Mouse (Mus musculus) bone marrow, adult 2 months (tissue): ENCODE measurements around the gene Nme2.

ENCODE experiments used
- CTCF ChIP-seq: fragments of 200-500 bp; IDR thresholded peaks from 2 replicates; pipeline ENCODE4 v1.5.1; 2011; ENCODE audit warnings: low read length, control low read depth; ENCODE audit not compliant: control insufficient read depth, insufficient read depth
- POLR2A ChIP-seq: fragments of 200-500 bp; IDR thresholded peaks from 2 replicates; pipeline ENCODE4 v1.6.1; 2011; ENCODE audit warnings: low read depth, mild to moderate bottlenecking, control low read depth, low read length, borderline replicate concordance; ENCODE audit not compliant: control insufficient read depth

DNA sequence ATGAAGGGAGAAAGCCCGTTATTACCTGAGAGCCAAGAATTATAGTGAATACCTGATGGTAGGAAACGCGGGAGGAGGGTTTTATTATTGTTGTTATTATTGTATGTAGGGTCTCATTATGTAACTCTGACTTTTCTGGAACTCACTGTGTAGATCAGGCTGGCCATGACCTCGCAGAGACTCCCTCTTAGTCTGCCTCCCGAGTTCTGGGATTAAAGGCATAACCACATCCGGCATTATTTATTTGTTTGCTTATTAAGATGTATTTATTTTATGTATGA is 12.7 kb upstream of the Nme2 start:
- TF ChIP-seq CTCF (no peak), POLR2A (no peak)
